Mouse (Mus musculus) ovary, postnatal 14 days (tissue): ENCODE measurements around the gene Icos.

Source experiments
- DNase-seq: peaks from one replicate; pipeline ENCODE4 v3.0.0; 2022; ENCODE audit warnings: low spot score

The Icos gene

GRCm38 (mm10) chr1:61039310-61039709 lies 61.6 kb downstream of the Icos start:
- no peak for DNase-seq

GRCm38 (mm10) chr1:61040401-61040800 lies 62.7 kb downstream of the Icos start:
- DNase-seq: no peak

- DNase-seq: no peak
Observed at GRCm38 (mm10) chr1:61042842-61043241, 65.1 kb downstream of the Icos start.

- no peak for DNase-seq
Observed at GRCm38 (mm10) chr1:61046055-61046705, 68.5 kb downstream of the Icos start.

- no peak for DNase-seq
Observed at GRCm38 (mm10) chr1:61047336-61047735, 69.6 kb downstream of the Icos start.
